Mouse (Mus musculus): ENCODE data around the gene Parp3. TPM values are rescaled to one million over a fixed set of nuclear protein-coding genes. Genes with fewer than 3 reads are reported as not detected.
A peak's percentile ranks its signal among the peaks of the same experiment; 100 is the strongest.

The Parp3 gene
- polyA plus RNA-seq, 1 experiment from 2014 or later, result 0.75 TPM

GRCm38 (mm10) chr9:106485076-106485475 lies 8.3 kb upstream of the Parp3 start:
- H3K27me3 ChIP-seq, result no peaks in the 10 kb centered on the region
- H3K4me1 ChIP-seq (replicated peaks), result no peaks in the 10 kb centered on the region
- H3K36me3 ChIP-seq, result peaks cover 57% of the 10 kb centered on the region
- H3K9ac ChIP-seq, result no peak overlapping the region
- H3K4me3 ChIP-seq (replicated peaks), result no peak overlapping the region
- H3K4me2 ChIP-seq, result no peak overlapping the region
- DNase-seq (no peak), ATAC-seq (ENCODE audit: low read depth) (no peak)
- H3K9me3 ChIP-seq (replicated peaks), result no peaks in the 10 kb centered on the region
- WGBS (ENCODE audit: insufficient replicate concordance), result 85% methylated on average over 10 of the region's 10 CpGs
- H3K27ac ChIP-seq, result no peak overlapping the region

- Histone ChIP-seq H3K36me3 (peaks cover 64% of the 10 kb centered on the region), H3K27me3 (no peaks in the 10 kb centered on the region), H3K4me1 (replicated peaks) (peaks cover 8% of the 10 kb centered on the region), H3K4me3 (replicated peaks) (no peak overlapping the region), H3K4me2 (no peak overlapping the region), H3K27ac (no peak overlapping the region), H3K9me3 (replicated peaks) (no peaks in the 10 kb centered on the region), H3K9ac (no peak overlapping the region)
- ATAC-seq (ENCODE audit: low read depth) (0 out of 2 replicates have a peak, but pooled peaks have one; percentile 11), DNase-seq (no peak)
- WGBS (ENCODE audit: insufficient replicate concordance), result 88% methylated on average over 17 of the region's 17 CpGs
Measured at GRCm38 (mm10) chr9:106483606-106484005, 6.9 kb upstream of the Parp3 start.

GRCm38 (mm10) chr9:106483136-106483535 lies 6.4 kb upstream of the Parp3 start:
- DNase-seq, result no peak
- H3K27ac ChIP-seq, result no peak overlapping the region
- no peak; the same call in 1 of the 2 replicates for ATAC-seq (ENCODE audit: low read depth)
- H3K4me2 ChIP-seq, result no peak overlapping the region
- peaks cover 64% of the 10 kb centered on the region for H3K36me3 ChIP-seq
- peaks cover 13% of the 10 kb centered on the region for H3K4me1 ChIP-seq (replicated peaks)
- no peaks in the 10 kb centered on the region for H3K27me3 ChIP-seq
- H3K9ac ChIP-seq, result no peak overlapping the region
- H3K4me3 ChIP-seq (replicated peaks), result no peak overlapping the region
- 91% methylated on average over 10 of the region's 10 CpGs for WGBS (ENCODE audit: insufficient replicate concordance)
- H3K9me3 ChIP-seq (replicated peaks), result no peaks in the 10 kb centered on the region

- ATAC-seq (ENCODE audit: low read depth) (no peak), DNase-seq (no peak)
- H3K4me3 ChIP-seq (replicated peaks), result no peak overlapping the region
- H3K27ac ChIP-seq, result no peak overlapping the region
- H3K4me1 ChIP-seq (replicated peaks), result peaks cover 17% of the 10 kb centered on the region
- no peak overlapping the region for H3K4me2 ChIP-seq
- H3K9ac ChIP-seq, result no peak overlapping the region
- H3K36me3 ChIP-seq, result peaks cover 64% of the 10 kb centered on the region
- WGBS (ENCODE audit: insufficient replicate concordance), result 80% methylated on average over 17 of the region's 17 CpGs
- no peaks in the 10 kb centered on the region for H3K9me3 ChIP-seq (replicated peaks)
- no peaks in the 10 kb centered on the region for H3K27me3 ChIP-seq
Measured at GRCm38 (mm10) chr9:106482578-106483115, 5.9 kb upstream of the Parp3 start.

GRCm38 (mm10) chr9:106481676-106482075 lies 4.9 kb upstream of the Parp3 start:
- Histone ChIP-seq H3K27ac (no peak overlapping the region), H3K9ac (no peak overlapping the region), H3K4me1 (replicated peaks) (peaks cover 24% of the 10 kb centered on the region), H3K27me3 (no peaks in the 10 kb centered on the region), H3K9me3 (replicated peaks) (no peaks in the 10 kb centered on the region), H3K36me3 (peaks cover 64% of the 10 kb centered on the region), H3K4me3 (replicated peaks) (no peak overlapping the region), H3K4me2 (no peak overlapping the region)
- ATAC-seq (ENCODE audit: low read depth) (no peak), DNase-seq (no peak)
- WGBS (ENCODE audit: insufficient replicate concordance), result 81% methylated on average over 13 of the region's 13 CpGs

- Histone ChIP-seq H3K4me3 (replicated peaks) (no peak overlapping the region), H3K36me3 (peaks cover 63% of the 10 kb centered on the region), H3K9ac (no peak overlapping the region), H3K4me2 (no peak overlapping the region), H3K27me3 (no peaks in the 10 kb centered on the region), H3K4me1 (replicated peaks) (peaks cover 30% of the 10 kb centered on the region), H3K27ac (no peak overlapping the region), H3K9me3 (replicated peaks) (no peaks in the 10 kb centered on the region)
- 77% methylated on average over 15 of the region's 15 CpGs for WGBS (ENCODE audit: insufficient replicate concordance)
- DNase-seq, result no peak
- ATAC-seq (ENCODE audit: low read depth), result no peak
Measured at GRCm38 (mm10) chr9:106481075-106481474, 4.3 kb upstream of the Parp3 start.

GRCm38 (mm10) chr9:106480541-106480940 lies 3.8 kb upstream of the Parp3 start:
- WGBS (ENCODE audit: insufficient replicate concordance), result 70% methylated on average over 7 of the region's 7 CpGs
- no peaks in the 10 kb centered on the region for H3K27me3 ChIP-seq

GRCm38 (mm10) chr9:106478101-106478500 lies 1.4 kb upstream of the Parp3 start:
- peak overlapping the region; percentile 73 for H3K9ac ChIP-seq
- peaks cover 51% of the 10 kb centered on the region for H3K4me1 ChIP-seq (replicated peaks)
- DNase-seq (no peak), ATAC-seq (ENCODE audit: low read depth) (no peak)
- no peaks in the 10 kb centered on the region for H3K9me3 ChIP-seq (replicated peaks)
- H3K4me2 ChIP-seq, result peak overlapping the region; percentile 98
- H3K36me3 ChIP-seq, result peaks cover 33% of the 10 kb centered on the region
- H3K4me3 ChIP-seq (replicated peaks), result peak overlapping the region; percentile 75
- H3K27me3 ChIP-seq, result no peaks in the 10 kb centered on the region
- no peak overlapping the region for H3K27ac ChIP-seq
- WGBS (ENCODE audit: insufficient replicate concordance), result 62% methylated on average over 9 of the region's 9 CpGs

More at GRCm38 (mm10) chr9:106480541-106480940, 3.8 kb upstream of the Parp3 start:
- Histone ChIP-seq H3K27ac (no peak overlapping the region), H3K9ac (no peak overlapping the region), H3K9me3 (replicated peaks) (no peaks in the 10 kb centered on the region), H3K4me1 (replicated peaks) (peaks cover 35% of the 10 kb centered on the region), H3K36me3 (peaks cover 57% of the 10 kb centered on the region), H3K4me2 (no peak overlapping the region), H3K4me3 (replicated peaks) (no peak overlapping the region)
- ATAC-seq (ENCODE audit: low read depth), result no peak
- no peak for DNase-seq

GRCm38 (mm10) chr9:106477649-106478048 lies 900 bp upstream of the Parp3 start:
- Histone ChIP-seq H3K27me3 (no peaks in the 10 kb centered on the region), H3K9ac (peak overlapping the region; percentile 73), H3K4me2 (peak overlapping the region; percentile 98), H3K36me3 (peaks cover 29% of the 10 kb centered on the region), H3K4me1 (replicated peaks) (peaks cover 51% of the 10 kb centered on the region), H3K27ac (no peak overlapping the region), H3K4me3 (replicated peaks) (peak overlapping the region; percentile 75), H3K9me3 (replicated peaks) (no peaks in the 10 kb centered on the region)
- ATAC-seq (ENCODE audit: low read depth) (no peak), DNase-seq (no peak)
- WGBS (ENCODE audit: insufficient replicate concordance), result under 1% methylated on average over 16 of the region's 16 CpGs

- Histone ChIP-seq H3K36me3 (peaks cover 19% of the 10 kb centered on the region), H3K4me1 (replicated peaks) (peaks cover 51% of the 10 kb centered on the region), H3K27me3 (no peaks in the 10 kb centered on the region), H3K4me3 (replicated peaks) (peak overlapping the region; percentile 9; the same call in 1 of the 2 replicates), H3K4me2 (peak overlapping the region; percentile 98), H3K9ac (peak overlapping the region; percentile 15; the same call in 1 of the 2 replicates), H3K27ac (0 out of 2 replicates have a peak overlapping the region, but pooled peaks have one; percentile 35), H3K9me3 (replicated peaks) (no peaks in the 10 kb centered on the region)
- WGBS (ENCODE audit: insufficient replicate concordance), result 17% methylated on average over 16 of the region's 16 CpGs
- ATAC-seq (ENCODE audit: low read depth) (0 out of 2 replicates have a peak, but pooled peaks have one; percentile 1), DNase-seq (peak; percentile 20)
Measured at GRCm38 (mm10) chr9:106476002-106476923, 486 bp downstream of the Parp3 start.

- Histone ChIP-seq H3K9me3 (replicated peaks) (no peaks in the 10 kb centered on the region), H3K9ac (peak within 1 kb of the TSS; percentile 15; the same call in 1 of the 2 replicates), H3K4me2 (peak within 1 kb of the TSS; percentile 98), H3K27me3 (no peaks in the 10 kb centered on the region), H3K4me1 (replicated peaks) (peaks cover 51% of the 10 kb centered on the region), H3K27ac (0 out of 2 replicates have a peak within 1 kb of the TSS, but pooled peaks have one; percentile 35), H3K4me3 (replicated peaks) (peak within 1 kb of the TSS; percentile 9; the same call in 1 of the 2 replicates), H3K36me3 (peaks cover 13% of the 10 kb centered on the region)
- DNase-seq, result no peak
- no peak for ATAC-seq (ENCODE audit: low read depth)
- 73% methylated on average over 10 of the region's 10 CpGs for WGBS (ENCODE audit: insufficient replicate concordance)
Measured at GRCm38 (mm10) chr9:106475663-106476001, 1.1 kb downstream of the Parp3 start, which contains the start of gene Rrp9. Rrp9 (plus strand) TSS chr9:106475963.

All from liver, embryonic 13.5 days (tissue).